Mouse (Mus musculus) hindbrain, embryonic 12.5 days (tissue): ENCODE measurements around the gene Cgn. TPM values are rescaled to one million over a fixed set of nuclear protein-coding genes. Genes with fewer than 3 reads are reported as not detected.

Source experiments
- ATAC-seq: fragments of 200-750 bp; cut with Nextera tagmentation; 2 replicates; pipeline ENCODE4 v1.8.0; 2017; ENCODE audit warnings: moderate TSS enrichment; ENCODE audit not compliant: low FRiP score
- H3K27ac ChIP-seq: fragments of 300-500 bp; sonication (generic); 2 replicates; pipeline ENCODE4 v1.5.1; 2016; ENCODE audit warnings: mild to moderate bottlenecking
- H3K27me3 ChIP-seq: fragments of 300-500 bp; sonication (generic); 2 replicates; pipeline ENCODE4 v1.6.1; 2016; ENCODE audit warnings: mild to moderate bottlenecking
- H3K36me3 ChIP-seq: fragments of 300-500 bp; sonication (generic); 2 replicates; pipeline ENCODE4 v1.6.1; 2016; ENCODE audit warnings: mild to moderate bottlenecking
- H3K4me1 ChIP-seq: fragments of 300-500 bp; sonication (generic); 2 replicates; pipeline ENCODE4 v1.6.1; 2016
- H3K4me2 ChIP-seq: fragments of 300-500 bp; sonication (generic); replicated peaks from 2 replicates; pipeline ENCODE4 v1.6.1; 2016; ENCODE audit warnings: mild to moderate bottlenecking
- H3K4me3 ChIP-seq: fragments of 300-500 bp; sonication (generic); 2 replicates; pipeline ENCODE4 v1.5.1; 2016; ENCODE audit warnings: mild to moderate bottlenecking
- H3K9ac ChIP-seq: fragments of 300-500 bp; sonication (generic); 2 replicates; pipeline ENCODE4 v1.6.1; 2016; ENCODE audit warnings: mild to moderate bottlenecking, moderate library complexity
- H3K9me3 ChIP-seq: fragments of 300-500 bp; sonication (generic); replicated peaks from 2 replicates; pipeline ENCODE4 v1.6.1; 2016; ENCODE audit warnings: mild to moderate bottlenecking
- WGBS: fragments of 180-500 bp; shearing (Covaris S2); methylation state at CpG from one replicate; pipeline ENCODE4 v1.1.7; 2016; 5-methylcytosine and 5-hydroxymethylcytosine counted together
- polyA plus RNA-seq: library from polyadenylated mRNA; unstranded; fragments of >200 nt; fragmentation: Nextera tagmentation; extraction: Ambion mirVana; gene quantifications from 2 replicates; pipeline ENCODE4 v1.2.1, GENCODE M21; 2016

Cgn gene
- polyA plus RNA-seq = 4.2 and 5.3 TPM in 2 replicates

DNA sequence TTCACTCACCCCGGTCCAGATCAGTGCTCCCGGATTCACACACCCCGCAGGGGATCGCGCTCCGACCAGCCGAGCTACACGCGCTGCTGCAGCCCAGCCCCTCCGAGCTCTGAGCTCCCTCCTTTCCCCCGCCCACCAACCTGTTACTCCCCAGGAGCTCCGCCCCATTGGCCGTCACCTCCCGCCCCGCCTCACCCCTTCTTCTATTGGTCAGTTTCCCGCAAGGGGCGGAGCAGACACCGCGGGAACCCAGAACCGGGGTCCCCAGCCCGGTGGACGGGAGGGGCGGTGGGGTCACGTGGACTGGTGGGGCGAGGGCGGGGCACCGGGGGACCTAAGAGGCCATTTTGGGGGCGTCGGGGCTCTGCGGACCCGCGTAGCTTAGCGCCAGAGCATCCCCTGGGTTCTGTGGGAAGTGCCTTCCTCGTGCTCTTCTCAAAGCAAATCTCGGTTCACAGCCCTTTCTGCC lies at the start of gene Cgn:
Gene Cgn (minus strand): TSS at position 126 of the 469 bp plus-strand sequence.
- H3K9ac ChIP-seq = peak within 1 kb of the TSS; percentile 61
- peak within 1 kb of the TSS; percentile 73 for H3K27ac ChIP-seq
- ATAC-seq = peak; percentile 95
- no peaks in the 10 kb centered on the region for H3K36me3 ChIP-seq
- no peaks in the 10 kb centered on the region for H3K9me3 ChIP-seq
- peak within 1 kb of the TSS; percentile 82 for H3K4me2 ChIP-seq
- H3K4me1 ChIP-seq = peaks cover 11% of the 10 kb centered on the region
- H3K27me3 ChIP-seq = 0 out of 2 replicates have a peak, but pooled peaks cover 10% of the 10 kb centered on the region
- H3K4me3 ChIP-seq = peak within 1 kb of the TSS; percentile 46
- under 1% methylated on average over 34 of the region's 35 CpGs for WGBS

DNA sequence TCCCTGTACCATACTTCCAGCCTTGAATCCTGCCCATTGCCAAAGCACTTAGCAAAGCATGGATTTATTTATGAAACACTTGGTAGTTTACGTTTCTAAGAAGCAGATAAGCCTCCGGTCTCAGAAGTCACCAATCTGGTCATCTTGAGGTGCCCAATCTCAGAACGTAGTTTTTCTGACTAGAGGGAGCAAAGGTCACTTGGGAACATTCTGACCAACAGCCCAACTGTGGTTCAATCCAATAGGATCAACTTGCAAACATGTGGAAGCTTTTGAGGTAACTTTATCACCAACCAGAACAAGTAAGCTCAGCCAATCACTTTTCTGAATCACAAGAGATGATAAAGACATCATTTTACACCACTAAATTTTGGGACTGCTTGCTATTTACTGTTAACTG lies 49.1 kb upstream of the Cgn start:
- Histone ChIP-seq H3K4me2 (no peak overlapping the region), H3K27ac (no peak overlapping the region), H3K4me1 (peaks cover 18% of the 10 kb centered on the region), H3K36me3 (no peaks in the 10 kb centered on the region), H3K9ac (no peak overlapping the region), H3K4me3 (no peak overlapping the region), H3K27me3 (no peaks in the 10 kb centered on the region; the same call in 1 of the 2 replicates), H3K9me3 (no peaks in the 10 kb centered on the region)
- ATAC-seq = no peak
- WGBS = 82% methylated on average over 3 of the region's 3 CpGs

DNA sequence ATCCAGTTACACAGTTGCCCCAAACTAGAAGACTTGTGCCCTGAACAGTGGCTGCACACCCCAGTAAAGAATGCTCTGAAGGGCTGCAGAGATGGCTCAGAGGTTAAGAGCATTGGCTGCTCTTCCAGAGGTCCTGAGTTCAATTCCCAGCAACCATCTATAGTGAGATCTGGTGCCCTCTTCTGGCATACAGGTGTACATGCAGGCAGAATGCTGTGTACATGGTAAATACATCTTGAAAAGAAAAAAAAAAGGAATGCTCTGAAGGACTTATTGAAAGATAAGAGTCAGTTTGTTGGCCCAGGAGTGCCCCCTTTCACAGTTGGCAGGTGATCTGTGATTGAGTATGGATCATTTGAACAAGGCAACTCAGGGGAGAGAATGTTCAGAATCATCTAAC lies 47.1 kb upstream of the Cgn start:
- no peak overlapping the region for H3K9ac ChIP-seq
- H3K4me2 ChIP-seq = no peak overlapping the region
- H3K4me1 ChIP-seq = peaks cover 4% of the 10 kb centered on the region; the same call in 1 of the 2 replicates
- H3K27ac ChIP-seq = no peak overlapping the region
- no peaks in the 10 kb centered on the region for H3K36me3 ChIP-seq
- H3K9me3 ChIP-seq = no peaks in the 10 kb centered on the region
- H3K27me3 ChIP-seq = no peaks in the 10 kb centered on the region; the same call in 1 of the 2 replicates
- ATAC-seq = no peak
- H3K4me3 ChIP-seq = no peak overlapping the region

DNA sequence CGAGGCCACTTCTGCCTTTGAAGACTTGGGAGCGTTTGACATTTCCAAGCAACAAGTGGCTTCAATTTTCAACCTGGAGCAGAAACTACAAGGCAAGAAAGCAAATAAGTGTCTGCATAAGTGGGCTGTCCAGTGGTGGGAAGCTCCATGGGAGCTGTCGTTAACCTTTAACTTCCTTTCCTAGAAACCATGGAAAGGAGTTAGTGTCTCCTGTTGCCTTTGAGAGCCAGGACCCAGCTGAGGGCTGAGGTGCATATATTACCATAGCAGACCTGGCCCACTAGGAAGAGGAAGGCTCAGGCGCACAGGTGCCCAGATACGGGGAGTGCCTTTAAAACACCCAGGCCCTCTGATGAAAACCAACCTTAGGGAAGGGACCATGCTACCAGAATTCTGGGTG lies 46.4 kb upstream of the Cgn start:
- peaks cover 4% of the 10 kb centered on the region; the same call in 1 of the 2 replicates for H3K4me1 ChIP-seq
- ATAC-seq = no peak
- 84% methylated on average over 5 of the region's 5 CpGs for WGBS
- no peak overlapping the region for H3K4me3 ChIP-seq
- no peak overlapping the region for H3K27ac ChIP-seq
- H3K9ac ChIP-seq = no peak overlapping the region
- H3K27me3 ChIP-seq = no peaks in the 10 kb centered on the region; the same call in 1 of the 2 replicates
- no peak overlapping the region for H3K4me2 ChIP-seq
- H3K9me3 ChIP-seq = no peaks in the 10 kb centered on the region
- no peaks in the 10 kb centered on the region for H3K36me3 ChIP-seq

DNA sequence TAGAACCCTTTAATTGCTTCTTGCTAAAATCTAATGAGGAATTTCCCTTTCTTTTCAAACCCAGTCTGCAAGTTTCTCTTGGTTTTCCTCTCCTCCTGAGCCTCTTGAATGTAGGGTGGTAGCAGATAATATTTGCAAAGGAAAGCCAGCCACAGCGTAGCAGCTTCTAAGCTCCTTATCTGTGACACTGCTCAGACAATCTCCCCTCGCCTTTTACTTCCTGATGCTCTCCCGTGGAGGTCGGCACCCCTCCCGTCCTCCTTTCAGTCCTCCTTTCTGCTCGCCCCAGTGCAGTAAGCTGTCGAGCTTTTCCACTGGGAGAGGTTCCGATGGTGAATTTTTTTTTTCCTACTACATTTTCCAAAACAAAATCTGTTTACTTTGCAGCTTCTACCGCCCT lies 45.8 kb upstream of the Cgn start:
- H3K4me1 ChIP-seq = peaks cover 4% of the 10 kb centered on the region; the same call in 1 of the 2 replicates
- 27% methylated on average over 9 of the region's 9 CpGs for WGBS
- H3K27me3 ChIP-seq = no peaks in the 10 kb centered on the region; the same call in 1 of the 2 replicates
- no peaks in the 10 kb centered on the region for H3K36me3 ChIP-seq
- H3K4me2 ChIP-seq = no peak overlapping the region
- no peaks in the 10 kb centered on the region for H3K9me3 ChIP-seq
- no peak for ATAC-seq
- no peak overlapping the region for H3K9ac ChIP-seq
- no peak overlapping the region for H3K4me3 ChIP-seq
- no peak overlapping the region for H3K27ac ChIP-seq

DNA sequence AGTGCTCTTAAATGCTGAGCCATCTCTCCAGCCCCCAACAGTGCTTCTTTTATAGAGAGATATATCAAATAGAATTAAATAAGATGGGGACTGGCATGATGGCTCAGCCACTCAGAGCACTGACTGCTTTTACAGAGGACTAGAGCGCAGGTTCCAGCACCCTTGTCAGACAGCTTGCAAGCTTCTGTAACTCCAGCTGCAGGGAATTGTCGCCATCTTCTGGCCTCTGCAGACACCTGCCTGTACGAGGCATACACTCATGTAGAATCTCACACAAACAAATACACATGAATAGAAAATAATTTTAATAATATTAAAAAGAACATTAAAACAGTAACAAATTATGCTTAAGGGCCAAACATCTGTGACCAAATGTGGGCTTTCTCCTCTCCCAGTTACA lies 37.8 kb upstream of the Cgn start:
- Histone ChIP-seq H3K4me3 (no peak overlapping the region), H3K27ac (no peak overlapping the region), H3K4me2 (no peak overlapping the region), H3K9me3 (0 out of 2 replicates have a peak, but pooled peaks cover 2% of the 10 kb centered on the region), H3K9ac (no peak overlapping the region), H3K36me3 (no peaks in the 10 kb centered on the region), H3K27me3 (no peaks in the 10 kb centered on the region), H3K4me1 (no peaks in the 10 kb centered on the region)
- 83% methylated on average over 3 of the region's 3 CpGs for WGBS
- ATAC-seq = no peak

DNA sequence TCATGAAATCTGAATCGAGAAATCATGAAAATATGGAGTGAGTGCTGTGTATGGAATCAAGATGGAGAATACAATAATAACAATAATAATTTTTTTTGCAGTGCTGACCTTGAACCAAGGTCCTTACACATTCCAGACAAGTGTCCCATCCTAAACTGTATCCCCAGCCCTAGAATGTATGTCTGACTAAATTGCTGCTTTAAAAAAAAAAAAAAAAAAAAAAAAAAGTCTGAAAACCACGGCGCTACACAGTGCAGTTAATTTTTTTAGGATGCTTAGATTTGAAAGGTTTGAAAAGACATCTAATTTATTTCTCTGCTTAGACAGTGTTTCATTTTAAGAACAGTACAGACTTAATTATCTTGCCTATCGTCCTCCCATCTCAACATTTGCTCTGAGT lies 35.8 kb upstream of the Cgn start:
- ATAC-seq = no peak
- Histone ChIP-seq H3K4me1 (no peaks in the 10 kb centered on the region), H3K9me3 (0 out of 2 replicates have a peak, but pooled peaks cover 2% of the 10 kb centered on the region), H3K4me3 (no peak overlapping the region), H3K27me3 (no peaks in the 10 kb centered on the region), H3K9ac (no peak overlapping the region; the same call in 1 of the 2 replicates), H3K27ac (no peak overlapping the region), H3K4me2 (peak overlapping the region; percentile 64), H3K36me3 (no peaks in the 10 kb centered on the region)
- WGBS = 87% methylated on average over 4 of the region's 4 CpGs

DNA sequence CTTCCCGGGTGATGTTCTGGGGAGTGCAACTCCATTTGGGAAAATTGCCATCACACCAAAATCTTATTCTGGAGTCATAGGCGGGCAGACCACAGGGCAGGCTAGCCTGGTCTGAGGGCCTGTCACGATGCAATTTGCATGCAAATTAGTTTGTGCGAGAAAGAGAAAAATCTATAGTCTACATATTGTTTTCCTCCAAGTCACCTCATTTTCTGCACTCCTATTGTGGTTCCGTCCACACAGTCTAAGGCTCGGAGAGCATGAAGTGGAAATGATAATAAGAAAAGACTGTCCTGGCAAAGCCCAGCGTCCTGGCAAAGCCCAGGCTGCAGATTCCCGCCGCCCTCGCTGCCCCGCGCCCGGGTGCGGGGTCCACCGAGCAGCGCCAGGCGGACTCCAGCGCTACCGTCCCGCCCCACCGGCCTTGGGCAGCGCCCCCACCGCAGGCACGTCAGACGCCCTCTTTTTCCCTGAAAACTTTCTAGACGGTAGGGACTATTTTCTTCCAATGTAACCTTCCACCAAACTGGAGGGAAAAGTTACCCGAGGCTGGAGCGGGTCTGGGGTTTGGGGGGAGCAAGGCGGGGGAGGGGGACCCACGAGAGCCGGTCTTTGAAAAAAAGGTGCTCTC lies 34.8 kb upstream of the Cgn start:
- H3K4me1 ChIP-seq = no peaks in the 10 kb centered on the region
- H3K9ac ChIP-seq = peak overlapping the region; percentile 81
- H3K27me3 ChIP-seq = no peaks in the 10 kb centered on the region
- H3K36me3 ChIP-seq = no peaks in the 10 kb centered on the region
- peak overlapping the region; percentile 64 for H3K4me2 ChIP-seq
- WGBS = 2% methylated on average over 31 of the region's 31 CpGs
- peak overlapping the region; percentile 90 for H3K27ac ChIP-seq
- 0 out of 2 replicates have a peak, but pooled peaks cover 2% of the 10 kb centered on the region for H3K9me3 ChIP-seq
- peak overlapping the region; percentile 62 for H3K4me3 ChIP-seq
- peak; percentile 78 for ATAC-seq

DNA sequence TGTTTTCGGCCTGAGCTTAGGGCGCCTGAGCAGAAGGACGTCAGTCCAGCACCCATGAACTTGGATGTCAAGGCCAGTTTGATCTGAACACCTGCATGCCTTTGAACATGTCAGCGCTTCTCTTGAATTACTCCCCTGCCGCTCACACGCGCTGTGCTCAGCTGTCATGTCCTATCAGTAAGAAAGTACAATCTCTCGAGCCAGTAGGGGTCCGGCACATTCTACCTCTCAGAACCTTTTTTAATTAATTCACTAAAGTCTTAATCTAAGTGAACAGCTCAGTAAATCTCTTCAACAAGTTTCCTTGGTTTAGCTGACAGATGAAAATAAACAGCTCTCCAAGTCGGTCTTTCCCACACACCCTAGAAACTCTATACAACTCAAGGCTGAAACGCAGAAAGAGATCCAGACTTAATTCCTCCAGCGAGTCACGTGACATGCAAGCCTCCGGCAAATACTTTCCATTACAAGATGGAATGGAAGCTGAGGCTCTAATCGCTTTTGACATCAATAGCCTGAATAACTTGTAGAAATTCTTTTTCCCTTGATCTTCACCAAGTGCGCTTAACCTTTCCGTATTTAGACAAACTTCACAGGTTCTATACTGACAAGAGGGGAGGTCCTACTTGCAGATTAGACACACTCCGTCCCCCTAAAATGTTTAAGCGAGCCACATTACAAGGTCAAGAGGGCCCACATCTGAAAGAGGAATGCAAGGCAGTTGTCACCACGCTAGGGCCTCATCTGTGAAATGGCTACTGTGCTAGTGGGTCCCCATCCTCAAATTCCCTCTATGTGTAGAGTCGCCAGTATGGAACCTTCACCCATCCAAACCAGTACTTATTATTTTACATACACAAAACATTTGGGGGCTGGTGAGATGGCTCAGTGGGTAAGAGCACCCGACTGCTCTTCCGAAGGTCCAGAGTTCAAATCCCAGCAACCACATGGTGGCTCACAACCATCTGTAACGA lies 33.4 kb upstream of the Cgn start:
- Histone ChIP-seq H3K4me2 (no peak overlapping the region), H3K27ac (no peak overlapping the region), H3K27me3 (no peaks in the 10 kb centered on the region), H3K4me3 (no peak overlapping the region), H3K36me3 (no peaks in the 10 kb centered on the region), H3K4me1 (no peaks in the 10 kb centered on the region), H3K9me3 (0 out of 2 replicates have a peak, but pooled peaks cover 2% of the 10 kb centered on the region), H3K9ac (no peak overlapping the region)
- no peak for ATAC-seq
- WGBS = 73% methylated on average over 24 of the region's 24 CpGs

DNA sequence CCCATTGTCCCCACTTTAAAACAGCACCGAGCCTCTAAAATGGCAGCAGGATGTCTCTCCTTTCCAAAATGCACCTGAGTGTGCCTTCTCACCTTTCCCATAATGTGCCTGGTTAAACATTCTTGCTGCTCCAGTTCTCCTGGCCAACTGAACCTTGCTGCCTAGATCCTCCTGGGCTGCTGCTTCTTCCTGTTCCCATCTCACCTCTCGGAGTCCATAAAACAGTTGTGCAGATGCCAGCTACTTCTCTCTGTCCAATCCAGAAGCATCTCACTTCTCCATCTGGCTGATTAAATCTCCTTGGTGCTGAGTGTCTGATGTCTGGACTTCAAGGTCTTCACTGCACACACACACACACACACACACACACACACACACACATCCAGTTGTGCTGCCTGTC lies 31.4 kb upstream of the Cgn start:
- Histone ChIP-seq H3K4me2 (no peak overlapping the region), H3K36me3 (no peaks in the 10 kb centered on the region), H3K4me3 (no peak overlapping the region), H3K4me1 (no peaks in the 10 kb centered on the region), H3K9ac (no peak overlapping the region), H3K27ac (no peak overlapping the region), H3K9me3 (no peaks in the 10 kb centered on the region), H3K27me3 (no peaks in the 10 kb centered on the region)
- ATAC-seq = no peak
- WGBS = 91% methylated on average over 2 of the region's 2 CpGs

DNA sequence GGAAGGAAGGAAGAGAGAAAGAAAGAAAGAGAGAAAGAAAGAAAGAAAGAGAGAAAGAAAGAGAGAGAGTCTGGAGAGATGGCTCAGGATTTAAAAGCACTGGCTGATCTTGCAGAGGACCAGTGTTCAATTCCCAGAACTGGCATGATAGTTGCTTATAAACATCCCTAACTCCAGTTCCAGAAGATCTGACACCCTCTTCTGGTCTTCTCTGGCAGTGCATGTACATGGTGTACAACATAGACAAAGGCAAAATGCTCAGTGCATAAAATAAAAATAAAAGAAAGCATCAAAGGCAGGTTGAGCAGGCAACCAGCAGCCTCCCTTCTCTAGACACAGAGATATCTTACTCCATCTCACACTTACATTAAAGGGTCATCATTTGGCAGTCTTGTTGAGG lies 29.3 kb upstream of the Cgn start:
- Histone ChIP-seq H3K4me3 (no peak overlapping the region), H3K9ac (no peak overlapping the region)

DNA sequence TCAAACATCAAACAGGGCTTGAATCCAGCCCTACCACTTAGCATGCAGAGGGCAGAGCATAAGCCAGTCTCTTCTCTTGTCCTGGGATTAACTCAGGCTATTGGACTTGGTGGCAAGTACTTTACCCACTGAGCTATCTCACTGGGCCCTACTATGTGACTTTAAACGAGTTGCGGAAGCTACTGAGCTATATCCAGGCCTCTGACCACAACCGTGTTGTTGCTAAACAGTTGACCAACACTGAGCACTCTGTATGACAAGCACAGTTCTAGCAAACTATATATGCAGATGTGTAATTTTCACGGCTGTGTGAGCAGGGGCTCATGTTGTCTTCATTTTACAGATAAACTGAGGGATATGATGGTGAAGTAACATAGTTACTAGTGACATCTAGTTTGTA lies 28.4 kb upstream of the Cgn start:
- H3K4me3 ChIP-seq = no peak overlapping the region
- H3K27ac ChIP-seq = no peak overlapping the region
- H3K4me1 ChIP-seq = no peaks in the 10 kb centered on the region
- WGBS = 87% methylated on average over 4 of the region's 4 CpGs
- H3K4me2 ChIP-seq = no peak overlapping the region
- H3K36me3 ChIP-seq = no peaks in the 10 kb centered on the region
- no peak overlapping the region for H3K9ac ChIP-seq
- no peaks in the 10 kb centered on the region for H3K27me3 ChIP-seq
- H3K9me3 ChIP-seq = no peaks in the 10 kb centered on the region
- no peak for ATAC-seq

More for the DNA sequence above, 29.3 kb upstream of the Cgn start:
- Histone ChIP-seq H3K27ac (no peak overlapping the region), H3K4me1 (no peaks in the 10 kb centered on the region), H3K9me3 (no peaks in the 10 kb centered on the region), H3K27me3 (no peaks in the 10 kb centered on the region), H3K36me3 (no peaks in the 10 kb centered on the region), H3K4me2 (no peak overlapping the region)
- ATAC-seq = no peak
